Mouse (Mus musculus) CD4-positive naive resting alpha-beta T cell, adult 76 days (primary cell): ENCODE data around the gene Gm17359. TPM values are rescaled to one million over a fixed set of nuclear protein-coding genes. Genes with fewer than 3 reads are reported as not detected.

Experiments
- total RNA-seq: library from RNA; stranded (reverse); gene quantifications from one replicate; pipeline ENCODE4 v1.2.4, GENCODE M21; 2023

Gm17359 gene
- total RNA-seq = not detected

DNA sequence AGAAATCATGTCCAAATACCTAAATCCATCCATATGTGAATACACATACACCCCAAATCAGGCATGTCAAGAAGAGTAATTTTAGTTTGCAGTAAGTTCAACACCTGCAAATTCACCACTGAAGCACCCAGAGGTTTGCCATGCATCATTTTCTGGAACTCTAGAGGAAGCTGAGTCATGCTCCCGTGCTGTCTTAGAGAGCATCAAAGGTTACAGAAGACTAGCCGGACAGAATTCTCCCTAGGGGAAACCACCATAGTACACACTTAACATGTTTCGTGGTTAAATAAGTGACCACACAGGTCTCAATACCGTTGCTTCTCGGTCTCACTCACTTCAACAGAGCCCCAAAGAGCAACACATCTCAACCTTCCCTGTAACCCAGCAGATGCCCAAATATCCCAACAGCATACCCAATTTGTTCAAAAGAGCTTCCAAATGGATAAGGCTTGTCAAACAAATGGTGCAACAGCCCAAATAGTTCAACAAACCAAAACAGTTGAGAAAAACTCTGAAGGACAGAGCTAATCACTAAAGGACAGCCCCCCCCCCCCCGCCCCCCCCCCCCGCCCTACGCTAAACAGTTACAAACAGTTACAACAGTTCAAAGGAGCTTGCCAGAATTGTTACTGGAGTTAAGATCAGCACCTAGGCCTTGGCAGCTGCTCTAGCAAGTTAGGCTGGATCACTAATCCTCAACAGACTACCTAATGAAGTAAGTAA is at the start of gene Gm17359:
TSS of gene Gm17359 (plus strand) at position 618 of the 723 bp plus-strand sequence.

Other genes starting within 250 kb of the Gm17359 start
- gene Rapgef2, start 50.1 kb upstream of the Gm17359 start, total RNA-seq = 56.7 TPM
- gene Fnip2, start 231.1 kb downstream of the Gm17359 start, total RNA-seq = 1.5 TPM